Mouse (Mus musculus) olfactory bulb, adult 2 months (tissue): ENCODE measurements at regions not wholly inside any gene's neighbourhood (a gene's known extent, or its start where the extent isn't known, plus 50 kb on each side); places are given as distances from the start of the nearest gene placed in this dataset.

Experiments
- H3K27ac ChIP-seq: fragments of 200-500 bp; 2 replicates; pipeline ENCODE4 v1.5.1; 2012; ENCODE audit warnings: low read depth, low read length; ENCODE audit not compliant: insufficient read depth
- H3K4me1 ChIP-seq: fragments of 200-500 bp; 2 replicates; pipeline ENCODE4 v1.6.1; 2012; ENCODE audit warnings: low read length; ENCODE audit not compliant: control insufficient read depth, insufficient read depth
- H3K4me3 ChIP-seq: fragments of 200-500 bp; 2 replicates; pipeline ENCODE4 v1.5.1; 2012; ENCODE audit warnings: mild to moderate bottlenecking, low read depth, low read length, moderate library complexity; ENCODE audit not compliant: insufficient read depth
- CTCF ChIP-seq: fragments of 200-500 bp; IDR thresholded peaks from 2 replicates; pipeline ENCODE4 v1.5.1; 2012; ENCODE audit warnings: low read depth, mild to moderate bottlenecking, low read length, moderate library complexity; ENCODE audit not compliant: insufficient read depth
- POLR2A ChIP-seq: fragments of 200-500 bp; IDR thresholded peaks from 2 replicates; pipeline ENCODE4 v1.6.1; 2012; ENCODE audit warnings: mild to moderate bottlenecking, low read depth, low read length, moderate library complexity; ENCODE audit not compliant: insufficient read depth
- WGBS: fragments of 180-500 bp; shearing (Covaris S2); methylation state at CpG from one replicate; pipeline ENCODE4 v1.1.7; 2018; 5-methylcytosine and 5-hydroxymethylcytosine counted together

- TF ChIP-seq POLR2A (no peak), CTCF (no peak)
- Histone ChIP-seq H3K4me3 (no peak overlapping the region), H3K4me1 (no peaks in the 10 kb centered on the region), H3K27ac (no peak overlapping the region)
- WGBS: 87% methylated on average over 6 of the region's 6 CpGs
Measured at GRCm38 (mm10) chr8:26868101-26868848, 108.8 kb upstream of the Zfp703 start.

- WGBS: 84% methylated on average over 2 of the region's 2 CpGs
- H3K4me1 ChIP-seq: no peaks in the 10 kb centered on the region
- no peak for TF ChIP-seq POLR2A
- TF ChIP-seq CTCF: no peak
- no peak overlapping the region for H3K4me3 ChIP-seq
- H3K27ac ChIP-seq: no peak overlapping the region
Measured at GRCm38 (mm10) chr8:26868849-26869110, 108.3 kb upstream of the Zfp703 start.

GRCm38 (mm10) chr8:26871838-26872237, 105.3 kb upstream of the Zfp703 start:
- no peaks in the 10 kb centered on the region for H3K4me1 ChIP-seq
- H3K27ac ChIP-seq: no peak overlapping the region
- no peak overlapping the region for H3K4me3 ChIP-seq
- no peak for TF ChIP-seq CTCF
- no peak for TF ChIP-seq POLR2A
- WGBS: 94% methylated on average over 7 of the region's 7 CpGs

DNA sequence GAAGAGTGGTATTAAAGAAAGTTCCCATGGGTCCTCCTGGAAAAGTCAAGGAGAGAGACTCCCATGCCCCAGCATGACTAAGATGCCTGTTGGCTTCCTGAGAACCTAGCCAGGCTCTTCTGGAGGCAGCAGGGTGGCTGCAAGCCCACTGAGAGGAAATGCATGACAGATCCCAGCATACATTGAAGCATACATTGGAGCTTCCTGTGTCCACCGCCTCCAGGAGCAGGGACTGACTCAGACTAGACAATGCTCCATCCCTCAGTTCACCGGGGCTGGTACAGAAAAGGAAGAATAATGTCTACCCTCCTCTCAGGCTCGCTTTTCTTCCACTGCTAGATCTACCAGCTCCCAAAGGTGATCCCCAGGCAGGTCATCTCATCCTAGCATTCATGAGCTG, 104.7 kb upstream of the Zfp703 start:
- H3K27ac ChIP-seq: no peak overlapping the region
- 76% methylated on average over 3 of the region's 3 CpGs for WGBS
- H3K4me3 ChIP-seq: no peak overlapping the region
- TF ChIP-seq POLR2A: no peak
- no peak for TF ChIP-seq CTCF
- no peaks in the 10 kb centered on the region for H3K4me1 ChIP-seq

- H3K4me1 ChIP-seq: no peaks in the 10 kb centered on the region
- TF ChIP-seq CTCF: no peak
- TF ChIP-seq POLR2A: no peak
- no peak overlapping the region for H3K4me3 ChIP-seq
- H3K27ac ChIP-seq: no peak overlapping the region
- 75% methylated on average over 8 of the region's 8 CpGs for WGBS
Measured at GRCm38 (mm10) chr8:26872815-26873214, 104.3 kb upstream of the Zfp703 start.

- Histone ChIP-seq H3K27ac (no peak overlapping the region), H3K4me3 (no peak overlapping the region), H3K4me1 (peaks cover 4% of the 10 kb centered on the region; the same call in 1 of the 2 replicates)
- no peak for TF ChIP-seq POLR2A
- no peak for TF ChIP-seq CTCF
- WGBS: 85% methylated on average over 7 of the region's 7 CpGs
Measured at GRCm38 (mm10) chr8:26880177-26880576, 96.9 kb upstream of the Zfp703 start.

- WGBS: 97% methylated on average over 7 of the region's 7 CpGs
- no peak overlapping the region for H3K27ac ChIP-seq
- no peak for TF ChIP-seq CTCF
- no peak for TF ChIP-seq POLR2A
- H3K4me1 ChIP-seq: peaks cover 4% of the 10 kb centered on the region; the same call in 1 of the 2 replicates
- H3K4me3 ChIP-seq: no peak overlapping the region
Measured at GRCm38 (mm10) chr8:26881268-26882120, 95.6 kb upstream of the Zfp703 start.

- WGBS: 81% methylated on average over 5 of the region's 5 CpGs
- Histone ChIP-seq H3K4me1 (peaks cover 4% of the 10 kb centered on the region; the same call in 1 of the 2 replicates), H3K27ac (no peak overlapping the region), H3K4me3 (no peak overlapping the region)
- TF ChIP-seq CTCF: no peak
- TF ChIP-seq POLR2A: no peak
Measured at GRCm38 (mm10) chr8:26882616-26883015, 94.5 kb upstream of the Zfp703 start.

DNA sequence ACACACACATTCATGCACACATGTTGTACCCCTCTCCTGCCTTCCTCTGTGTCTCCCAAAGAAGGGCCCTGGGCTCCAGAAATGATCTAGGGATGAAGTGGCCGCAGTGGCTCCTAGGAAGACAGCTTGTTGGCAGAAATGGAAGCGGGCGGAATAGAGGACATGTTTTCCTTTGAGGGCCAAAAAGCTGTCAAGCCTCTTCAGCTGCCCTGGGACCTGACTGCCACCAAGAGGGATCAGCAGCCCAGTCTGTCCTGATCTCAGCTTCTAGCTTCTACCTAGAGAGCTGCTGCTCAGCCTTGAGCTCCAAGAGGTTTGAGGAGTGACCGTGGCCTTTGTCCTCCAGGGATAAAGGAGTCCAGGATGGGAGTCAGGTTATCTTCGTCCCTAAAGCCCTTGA, 93.8 kb upstream of the Zfp703 start:
- H3K4me3 ChIP-seq: no peak overlapping the region
- no peak overlapping the region for H3K27ac ChIP-seq
- peaks cover 4% of the 10 kb centered on the region; the same call in 1 of the 2 replicates for H3K4me1 ChIP-seq
- 91% methylated on average over 5 of the region's 5 CpGs for WGBS
- TF ChIP-seq POLR2A (no peak), CTCF (no peak)

DNA sequence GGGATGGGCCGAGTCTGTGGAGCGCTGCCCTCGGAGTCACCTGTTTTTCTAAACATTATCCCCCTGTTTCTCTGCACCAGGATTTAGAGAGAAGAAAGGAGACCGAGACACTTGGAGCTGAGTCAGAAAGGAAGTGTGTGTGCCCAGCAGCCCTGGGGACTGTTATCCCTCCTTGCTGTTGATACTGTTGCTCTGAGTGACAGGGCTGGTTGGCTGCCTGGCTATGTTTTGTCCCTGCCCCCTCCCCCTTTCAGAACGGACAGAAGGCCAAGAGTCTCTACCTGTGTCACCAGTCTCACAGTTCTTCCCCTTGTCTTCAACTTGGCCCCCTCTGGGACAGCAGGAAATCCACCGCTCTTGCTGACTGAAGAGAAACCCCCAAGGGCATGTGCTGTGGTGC, 93.4 kb upstream of the Zfp703 start:
- WGBS: 70% methylated on average over 6 of the region's 6 CpGs
- TF ChIP-seq CTCF: no peak
- TF ChIP-seq POLR2A: no peak
- Histone ChIP-seq H3K4me3 (no peak overlapping the region), H3K4me1 (peaks cover 4% of the 10 kb centered on the region; the same call in 1 of the 2 replicates), H3K27ac (no peak overlapping the region)
